Mouse (Mus musculus) thymus, postnatal 0 days (tissue): Measurements from ENCODE around the gene Phactr1. TPM values are rescaled to one million over a fixed set of nuclear protein-coding genes. Genes with fewer than 3 reads are reported as not detected.

Source experiments
- DNase-seq: peaks from one replicate; pipeline ENCODE4 v3.0.0-alpha.2; 2015; ENCODE audit warnings: low spot score
- polyA plus RNA-seq: library from polyadenylated mRNA; unstranded; fragments of >200 nt; fragmentation: Nextera tagmentation; extraction: Ambion mirVana; gene quantifications from 2 replicates; pipeline ENCODE4 v1.2.1, GENCODE M21; 2015

Phactr1 gene
- polyA plus RNA-seq, 1 experiment from 2014 or later: 2.7 TPM

DNA sequence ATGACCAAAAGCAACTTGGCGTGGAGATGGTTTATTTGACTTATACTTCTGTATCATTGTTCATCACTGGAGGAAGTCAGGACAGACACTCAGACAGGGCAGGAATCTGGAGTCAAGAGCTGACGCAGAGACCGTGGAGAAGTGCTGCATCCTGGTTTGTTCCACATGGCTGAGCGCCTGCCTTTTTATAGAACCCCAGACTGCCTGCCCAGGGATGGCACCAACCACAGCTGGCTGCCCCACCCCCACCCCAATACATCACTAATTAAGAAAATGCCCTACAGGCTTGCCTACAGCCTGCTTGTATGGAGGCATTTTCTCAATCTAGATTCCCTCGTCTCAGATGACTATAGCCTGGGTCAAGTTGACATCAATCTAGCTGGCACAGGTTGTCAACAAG lies 338.4 kb downstream of the Phactr1 start:
- no peak for DNase-seq

DNA sequence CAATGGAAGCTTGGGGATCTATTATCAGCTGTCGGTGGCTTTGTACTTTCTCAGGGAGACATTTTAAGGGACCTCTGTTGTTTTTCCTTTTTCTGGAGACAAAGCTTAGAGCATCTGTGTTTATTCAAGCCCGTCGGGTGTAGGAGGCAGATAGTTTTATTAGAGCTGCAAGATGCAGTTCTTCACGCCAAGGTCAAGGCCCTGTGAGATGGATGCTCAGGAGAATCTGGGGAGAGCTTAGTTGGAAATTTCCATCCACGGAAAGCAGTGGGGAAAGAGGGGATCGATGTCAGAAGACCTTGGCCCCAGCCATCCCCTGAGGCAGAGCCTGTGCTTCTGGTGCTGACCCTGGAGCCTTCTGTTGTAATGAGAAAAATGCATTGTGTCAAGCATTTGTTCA lies 340.6 kb downstream of the Phactr1 start:
- no peak for DNase-seq

DNA sequence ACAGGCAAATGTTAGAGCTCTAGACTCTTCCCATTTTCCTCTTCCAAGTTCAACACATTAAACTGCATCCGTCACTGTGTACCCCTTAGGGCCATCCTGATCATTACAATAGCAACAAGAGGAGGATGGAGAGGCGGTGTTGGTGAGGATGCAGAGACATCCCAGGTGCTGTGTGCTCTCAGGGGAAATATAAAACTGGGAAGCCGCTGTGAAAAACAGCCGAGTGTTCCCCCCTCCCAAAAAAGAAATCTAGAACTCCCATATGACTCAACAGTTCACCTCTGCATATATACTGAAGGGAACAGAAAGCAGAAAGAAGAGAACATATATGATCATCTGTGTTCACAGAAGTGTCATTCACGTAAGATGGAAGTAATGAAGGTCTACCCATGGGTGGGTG lies 342.6 kb downstream of the Phactr1 start:
- no peak for DNase-seq

DNA sequence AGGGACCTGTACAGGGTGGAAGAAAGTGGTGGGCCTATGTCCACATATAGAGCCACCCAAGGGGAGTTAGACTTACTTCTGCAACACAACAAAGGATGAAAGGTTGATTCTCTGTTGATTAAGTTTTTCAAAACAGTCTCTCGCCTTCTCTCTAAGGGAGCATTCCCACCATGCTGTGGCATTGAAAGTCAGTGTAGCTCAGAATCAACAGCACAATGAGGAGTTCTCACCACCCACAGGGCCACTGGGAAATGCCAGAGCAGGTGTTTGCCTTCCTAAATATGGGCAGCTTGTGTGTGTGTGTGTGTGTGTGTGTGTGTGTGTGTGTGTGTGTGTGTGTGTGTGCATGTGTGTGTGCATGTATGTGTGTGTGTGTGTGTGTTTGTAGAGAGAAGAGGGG lies 347.1 kb downstream of the Phactr1 start:
- no peak for DNase-seq

DNA sequence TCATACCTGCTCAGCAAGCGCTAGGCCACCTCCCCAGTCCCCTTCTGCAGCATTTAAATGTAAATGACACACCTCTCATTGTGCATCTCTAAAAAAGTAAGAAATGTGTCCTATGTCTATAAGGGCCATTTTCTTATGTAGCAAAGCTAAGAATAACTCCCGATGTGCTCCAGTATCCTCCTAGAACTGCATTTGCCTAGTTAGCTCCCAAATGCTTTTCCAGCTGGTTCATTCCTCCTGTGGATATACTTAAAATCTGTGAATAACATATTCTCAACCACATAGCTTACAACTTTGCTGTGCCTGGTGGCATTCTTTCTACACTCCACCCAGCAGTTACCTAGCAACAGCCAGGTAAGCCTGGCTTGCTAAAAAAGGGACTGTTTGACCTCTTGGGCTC lies 349.8 kb downstream of the Phactr1 start:
- DNase-seq: no peak

DNA sequence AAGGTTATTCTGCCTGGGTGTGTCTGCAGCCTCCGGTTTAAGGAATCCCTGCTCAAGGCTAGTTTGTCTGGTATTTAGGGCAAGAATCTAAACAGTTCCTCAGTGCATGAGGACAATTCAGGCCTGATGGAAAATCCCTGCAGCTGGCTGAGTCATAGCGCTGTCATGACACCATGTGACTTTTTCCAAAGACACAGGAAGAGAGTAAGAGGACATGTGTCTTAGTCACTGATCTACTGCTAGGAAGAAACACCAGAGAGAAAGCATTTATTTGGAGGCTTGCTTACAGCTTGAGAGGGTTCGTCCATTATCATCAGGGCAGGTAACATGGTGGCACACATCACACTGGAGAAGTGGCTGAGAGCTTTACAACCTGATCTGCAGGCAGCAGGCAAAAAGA lies 352.0 kb downstream of the Phactr1 start:
- no peak for DNase-seq

DNA sequence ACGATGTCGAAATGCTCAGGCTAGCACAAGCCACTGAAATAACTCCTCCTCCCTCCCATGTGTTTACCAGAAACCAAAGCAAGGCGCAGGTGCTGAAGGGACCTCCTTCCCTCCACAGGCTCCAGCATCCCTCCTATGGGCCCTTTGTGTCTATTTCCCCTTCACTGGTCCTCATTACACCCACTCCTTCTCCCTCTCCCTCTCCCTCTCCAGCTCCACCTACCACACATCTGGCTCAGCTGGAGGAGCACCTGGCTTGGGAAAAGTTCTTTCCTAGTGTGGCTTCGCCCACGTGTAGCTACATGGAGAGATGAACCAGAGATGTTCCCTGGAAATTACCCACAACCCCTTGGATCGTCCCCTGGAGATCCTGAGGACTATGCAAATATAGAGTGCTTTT lies 356.1 kb downstream of the Phactr1 start:
- no peak for DNase-seq

DNA sequence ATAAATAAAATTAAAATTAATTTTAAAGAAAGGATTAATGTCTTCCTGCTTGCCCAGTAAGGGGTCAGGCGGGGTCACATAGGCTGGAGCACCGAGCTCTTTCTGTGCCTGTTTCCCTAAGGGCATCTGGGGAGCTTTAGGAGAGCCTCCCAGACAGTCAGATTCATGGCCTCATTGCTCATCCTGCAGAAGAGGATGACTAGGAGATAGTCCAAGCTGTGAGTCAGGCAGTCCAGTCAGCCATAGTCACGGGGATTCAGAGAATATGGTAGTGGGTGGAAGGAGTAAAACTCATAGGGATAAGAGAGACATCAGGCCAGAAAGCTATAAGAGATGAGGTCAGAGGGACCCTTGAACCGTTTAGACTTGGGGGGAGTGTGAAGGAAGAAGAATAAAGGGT lies 362.3 kb downstream of the Phactr1 start:
- no peak for DNase-seq

DNA sequence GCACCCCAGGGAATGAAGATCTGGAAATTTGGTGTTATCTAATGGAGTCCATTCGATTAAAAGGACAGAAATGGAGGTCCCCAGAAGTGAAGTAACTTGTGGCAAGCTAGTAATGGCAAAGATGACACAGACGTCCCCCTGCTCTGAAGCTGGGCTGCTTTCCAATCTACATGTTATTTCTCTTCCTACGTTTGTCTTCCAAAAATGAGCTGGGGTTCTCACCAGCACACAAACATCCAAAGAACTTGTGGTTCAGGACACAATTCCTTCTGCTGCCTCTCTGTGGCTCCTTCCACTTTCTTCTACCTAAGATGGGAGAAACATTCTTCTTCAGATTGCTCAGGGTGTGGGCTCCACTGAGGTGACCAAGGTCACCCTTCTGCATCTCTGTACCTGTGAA lies 368.1 kb downstream of the Phactr1 start:
- no peak for DNase-seq

DNA sequence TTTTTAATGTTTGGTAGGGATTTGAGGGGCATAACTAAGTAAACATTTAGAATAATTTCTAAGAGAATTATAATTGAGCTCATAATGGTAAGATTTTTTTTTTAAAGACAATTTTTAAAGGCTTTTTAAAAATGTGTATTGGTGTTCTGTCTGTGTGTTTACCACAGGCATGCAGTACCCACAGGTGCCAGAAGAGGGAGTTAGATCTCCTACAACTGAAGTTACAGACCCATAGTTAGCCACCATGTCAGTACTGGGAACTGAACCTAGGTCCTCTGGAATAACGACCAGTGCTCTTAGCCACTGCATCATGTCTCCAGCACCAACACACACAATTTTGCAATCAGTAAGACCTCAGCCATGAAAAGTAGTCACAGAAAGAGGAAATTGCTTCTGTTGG lies 372.8 kb downstream of the Phactr1 start:
- DNase-seq: no peak

DNA sequence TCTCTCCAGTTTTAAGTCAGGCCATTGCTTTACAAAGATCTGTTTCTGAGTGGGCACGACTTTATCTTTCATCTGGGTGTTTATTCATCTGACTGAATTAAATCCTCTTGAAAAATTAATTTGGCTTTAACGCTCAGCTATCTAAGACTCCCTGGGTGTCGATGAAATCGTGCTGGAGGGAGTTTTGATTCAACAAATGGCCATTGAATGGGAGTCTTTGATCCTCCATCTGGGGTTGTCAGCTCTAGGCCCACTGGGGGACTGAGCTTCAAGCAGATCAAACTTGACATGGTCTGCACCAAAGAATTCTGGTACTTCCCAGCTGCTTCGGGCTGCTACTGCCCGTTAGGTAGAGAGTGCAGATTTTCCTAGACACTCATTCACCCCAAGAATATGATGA lies 374.7 kb downstream of the Phactr1 start:
- DNase-seq: no peak

DNA sequence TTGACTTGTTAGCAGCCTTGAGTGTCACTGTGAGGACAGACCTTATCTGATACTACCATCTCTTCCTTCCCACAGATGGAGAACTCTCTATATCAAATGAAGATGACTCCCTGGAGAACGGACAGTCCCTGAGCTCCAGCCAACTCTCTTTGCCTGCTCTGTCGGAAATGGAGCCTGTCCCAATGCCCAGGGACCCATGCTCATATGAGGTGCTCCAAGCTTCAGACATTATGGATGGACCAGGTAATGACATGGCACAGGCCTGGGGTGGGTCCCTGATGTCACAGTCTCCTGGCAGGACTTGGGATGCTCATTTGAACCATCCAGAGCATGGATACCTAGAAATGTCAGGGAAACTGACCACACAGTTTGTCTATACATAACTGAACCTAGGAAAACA lies 376.7 kb downstream of the Phactr1 start:
- DNase-seq: no peak

DNA sequence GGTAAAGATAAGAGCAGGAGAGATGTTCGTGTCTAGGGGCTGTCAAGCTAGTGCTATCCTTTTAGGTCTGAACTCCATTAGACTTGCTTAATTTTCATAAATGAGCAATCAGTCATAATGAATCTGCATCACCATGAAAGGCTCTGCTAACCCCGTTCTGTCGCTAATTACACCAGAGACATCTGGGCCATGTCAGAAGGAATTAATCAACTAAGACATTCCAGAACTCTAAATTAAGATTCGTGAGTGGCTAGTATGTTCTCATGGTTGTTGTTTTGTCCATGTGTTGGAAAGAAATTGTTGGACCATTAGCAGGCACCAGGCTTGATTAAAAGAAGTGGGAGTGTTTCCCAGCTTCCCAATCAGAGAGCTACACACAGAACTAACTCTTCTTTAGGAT lies 382.9 kb downstream of the Phactr1 start:
- DNase-seq: no peak

DNA sequence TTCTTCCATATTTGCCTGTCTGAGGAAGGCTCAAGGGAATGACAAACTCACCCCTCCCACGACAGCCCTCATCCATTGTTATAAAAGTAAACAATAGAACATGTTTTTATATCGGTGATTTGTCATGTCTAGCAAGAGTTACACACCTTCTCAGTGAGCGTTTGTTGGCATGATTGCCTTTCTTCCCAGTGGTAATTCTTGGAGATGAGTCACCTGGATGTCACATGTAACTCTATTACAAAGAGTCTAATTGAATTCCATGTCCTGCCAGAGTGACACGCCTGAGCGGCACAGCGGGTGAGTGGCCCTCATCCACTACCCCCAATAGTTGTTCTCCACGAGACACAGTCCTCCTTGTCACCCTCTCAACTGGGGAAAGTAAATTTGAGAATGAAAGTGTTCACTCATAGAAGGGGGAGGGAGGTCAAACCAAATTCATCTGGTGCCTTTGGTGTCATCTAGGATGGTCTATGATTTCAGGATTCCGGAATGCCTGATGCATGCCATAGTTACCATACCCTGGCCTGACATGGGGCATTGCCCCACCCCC lies 388.4 kb downstream of the Phactr1 start:
- DNase-seq: no peak

DNA sequence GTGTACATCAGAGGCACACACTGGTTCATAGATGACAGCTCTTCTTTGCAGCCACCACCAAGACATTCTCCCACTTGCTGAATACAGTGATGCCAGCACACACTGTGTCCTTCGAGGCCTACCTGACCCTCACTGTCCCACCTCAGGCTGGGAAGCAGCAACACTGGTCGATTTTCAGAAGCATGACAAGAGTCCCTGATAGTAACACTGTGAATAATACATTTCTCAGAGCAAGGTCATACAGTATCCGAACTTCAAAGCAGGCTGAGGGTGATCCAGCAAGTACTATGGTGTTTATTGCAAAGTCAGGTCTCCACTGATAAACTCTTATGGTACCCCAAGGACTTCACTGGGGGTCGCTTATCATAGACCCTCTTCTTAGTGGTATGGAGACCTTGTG lies 390.1 kb downstream of the Phactr1 start:
- no peak for DNase-seq

DNA sequence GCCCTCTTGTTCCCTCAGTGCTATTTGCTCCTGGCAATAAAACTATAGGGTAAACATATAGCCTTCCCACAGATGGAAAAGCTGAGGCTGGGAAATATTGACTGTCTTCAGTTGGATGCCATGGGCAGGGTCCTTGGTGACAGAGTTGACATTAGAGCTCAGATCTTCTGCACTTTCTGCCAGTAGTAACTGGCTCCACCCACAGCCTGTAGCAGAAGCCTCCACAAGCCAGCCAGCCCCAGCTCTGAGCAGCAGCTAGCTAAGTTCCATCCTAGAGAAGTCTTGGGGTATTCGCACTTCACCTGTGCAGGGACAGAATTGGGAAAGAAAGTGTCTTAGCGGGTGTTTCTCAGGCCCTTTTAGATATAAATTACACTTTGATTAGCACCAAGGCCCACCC lies 390.5 kb downstream of the Phactr1 start:
- no peak for DNase-seq

DNA sequence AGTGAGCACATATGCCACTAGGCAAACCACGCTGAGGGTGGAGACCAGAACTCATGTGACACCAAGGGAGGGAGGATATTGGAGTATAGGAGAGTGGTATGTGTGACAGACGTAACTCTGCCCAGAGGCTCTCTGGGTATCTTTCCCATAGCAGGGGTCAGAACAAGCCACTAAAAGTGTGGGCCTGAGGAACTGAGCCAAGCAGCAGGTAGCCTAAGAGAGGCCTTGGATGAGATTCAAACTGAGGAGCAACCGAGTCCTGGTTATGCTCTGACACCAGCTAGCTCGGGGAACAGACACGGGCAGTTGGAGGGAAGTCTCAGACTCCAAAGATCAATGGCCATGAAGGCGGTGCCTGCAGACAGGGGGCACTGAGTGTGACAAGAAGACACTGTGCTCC lies 395.0 kb downstream of the Phactr1 start:
- DNase-seq: no peak

DNA sequence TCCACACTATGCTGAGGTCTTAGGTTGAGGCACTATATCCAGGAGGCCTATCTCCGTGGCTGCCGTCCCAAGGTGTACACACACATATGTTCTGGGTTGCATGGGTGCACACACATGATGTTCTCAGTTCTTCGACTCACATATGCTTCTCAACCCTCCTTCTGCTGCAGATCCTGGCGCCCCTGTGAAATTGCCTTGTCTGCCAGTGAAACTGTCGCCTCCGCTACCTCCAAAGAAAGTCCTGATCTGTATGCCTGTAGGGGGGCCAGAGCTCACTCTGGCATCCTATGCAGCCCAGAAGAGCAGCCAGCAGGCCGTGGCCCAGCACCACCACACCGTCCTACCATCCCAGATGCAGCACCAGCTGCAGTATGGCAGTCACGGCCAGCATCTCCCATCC lies 397.1 kb downstream of the Phactr1 start:
- no peak for DNase-seq

DNA sequence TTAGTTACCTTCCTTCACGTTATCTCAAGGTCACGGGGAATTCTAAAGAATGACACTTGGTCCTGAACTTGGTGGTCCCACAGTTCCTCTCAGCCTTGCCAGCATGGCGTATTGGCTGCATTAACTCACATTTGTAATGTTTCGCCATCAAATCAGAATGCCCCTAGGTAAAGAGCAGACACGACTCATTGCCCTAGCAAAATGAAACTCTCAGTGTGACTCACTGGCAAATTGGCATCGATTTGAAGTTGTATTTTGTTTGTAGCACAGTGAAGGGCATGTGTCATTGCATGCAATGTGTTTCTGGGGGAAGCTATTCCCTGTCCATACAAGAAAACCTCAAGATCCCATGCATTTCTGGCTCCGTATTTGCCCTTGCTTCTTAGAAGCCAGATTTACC lies 404.8 kb downstream of the Phactr1 start:
- DNase-seq: no peak

DNA sequence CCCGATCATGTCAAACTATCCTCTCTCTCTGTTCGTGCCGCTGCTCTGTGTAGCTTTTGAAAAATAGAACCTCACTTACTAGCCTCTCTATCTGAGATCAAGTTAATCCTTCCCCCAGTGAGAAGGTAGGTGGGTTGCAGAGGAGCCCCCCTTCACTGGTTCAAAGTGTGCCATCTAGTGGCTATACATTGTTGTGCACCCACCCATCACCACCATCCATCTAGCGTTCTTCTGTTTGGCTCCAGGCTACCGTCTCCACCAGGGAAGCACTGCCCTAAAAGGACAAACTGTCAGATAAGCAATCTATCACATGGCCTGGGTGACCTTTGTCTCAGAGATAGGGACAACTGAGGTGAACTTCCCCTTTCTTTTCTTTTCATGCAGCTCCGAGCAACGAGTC lies 413.9 kb downstream of the Phactr1 start:
- peak; percentile 46 for DNase-seq

DNA sequence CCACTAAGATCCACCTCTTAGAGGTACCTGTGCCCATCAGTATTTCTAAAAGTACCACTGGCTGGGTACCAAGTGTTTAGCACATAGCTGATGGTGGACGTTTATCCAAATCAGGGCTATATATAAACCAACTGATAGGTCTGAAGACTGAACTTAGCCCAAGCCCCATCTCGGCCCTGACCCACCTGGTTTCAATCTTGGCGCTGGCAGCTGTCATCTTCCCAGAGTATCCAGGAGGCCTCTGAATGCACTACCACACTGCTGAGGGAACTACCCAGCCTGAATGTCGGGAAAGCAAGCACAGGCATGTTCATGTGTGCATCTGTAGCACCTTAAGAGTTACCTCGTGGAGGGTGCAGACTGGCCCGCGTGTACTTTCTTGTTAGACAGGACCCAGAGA lies 422.5 kb downstream of the Phactr1 start:
- DNase-seq: no peak

DNA sequence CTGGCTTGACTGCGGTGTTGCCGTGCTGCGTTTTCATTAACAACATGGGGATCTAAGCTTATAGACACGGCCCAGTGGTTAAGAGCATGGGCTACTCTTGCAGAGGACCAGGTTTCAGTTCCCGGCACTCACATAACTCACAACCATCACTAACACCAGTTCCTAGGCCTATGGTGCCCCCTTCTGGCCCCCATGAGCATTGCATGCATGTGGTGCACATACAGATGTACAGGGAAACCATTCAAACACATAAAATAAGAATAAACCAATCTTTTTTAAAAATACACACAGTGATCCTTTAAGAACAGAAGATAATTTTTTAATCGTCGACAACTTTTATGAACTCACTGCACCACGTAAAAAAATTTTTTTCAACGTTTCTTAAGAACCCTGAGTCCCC lies 424.1 kb downstream of the Phactr1 start:
- DNase-seq: no peak

DNA sequence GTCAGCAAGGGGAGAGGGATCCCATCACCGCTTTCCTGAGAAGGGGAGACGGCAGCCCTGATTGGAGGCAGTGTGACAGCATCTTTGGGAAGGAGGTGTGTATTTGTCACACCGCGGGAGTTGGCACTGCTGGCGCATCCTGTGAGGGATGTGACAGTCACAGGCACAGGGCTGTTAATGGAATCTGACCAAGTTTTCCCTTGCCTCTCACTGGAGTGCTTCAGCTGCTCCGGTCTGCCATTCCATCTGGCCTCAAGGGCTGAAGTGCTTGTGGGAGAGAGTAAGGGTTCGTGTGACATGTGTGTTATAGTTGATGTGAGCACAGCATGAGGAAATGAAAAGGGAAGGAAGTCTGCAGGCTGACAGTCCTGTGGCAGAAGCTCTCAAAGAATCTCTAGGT lies 431.9 kb downstream of the Phactr1 start:
- no peak for DNase-seq

DNA sequence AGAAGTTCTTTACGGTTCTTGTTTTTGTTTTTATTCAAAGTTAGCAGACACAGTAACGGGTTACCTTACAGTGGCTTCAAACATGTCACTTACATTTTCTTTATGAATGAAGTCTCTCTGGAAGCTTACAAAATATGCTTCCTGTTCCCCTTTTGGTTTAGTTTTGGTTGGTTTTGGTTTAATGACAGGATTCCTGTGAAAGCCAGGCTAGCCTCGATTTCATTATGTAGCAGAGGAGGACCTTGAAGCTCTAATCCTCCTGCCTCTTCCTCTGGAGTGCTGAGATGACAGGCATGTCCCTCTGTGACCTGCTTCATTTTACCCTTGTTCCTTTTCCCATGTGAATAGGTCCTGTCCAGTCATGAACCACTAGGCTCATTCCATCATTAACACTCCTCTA lies 432.3 kb downstream of the Phactr1 start:
- no peak for DNase-seq
